Mouse (Mus musculus) testis, postnatal 14 days (tissue): Measurements from ENCODE around the gene Srpk2.
"Not testable (repeated sequence)": the region's sequence is repeated elsewhere in the genome, so short reads cannot be mapped to it uniquely, and the experiment has no call there.

Experiments
- DNase-seq: peaks from one replicate; pipeline ENCODE4 v3.0.0; 2021; ENCODE audit warnings: low spot score

Gene Srpk2

DNA sequence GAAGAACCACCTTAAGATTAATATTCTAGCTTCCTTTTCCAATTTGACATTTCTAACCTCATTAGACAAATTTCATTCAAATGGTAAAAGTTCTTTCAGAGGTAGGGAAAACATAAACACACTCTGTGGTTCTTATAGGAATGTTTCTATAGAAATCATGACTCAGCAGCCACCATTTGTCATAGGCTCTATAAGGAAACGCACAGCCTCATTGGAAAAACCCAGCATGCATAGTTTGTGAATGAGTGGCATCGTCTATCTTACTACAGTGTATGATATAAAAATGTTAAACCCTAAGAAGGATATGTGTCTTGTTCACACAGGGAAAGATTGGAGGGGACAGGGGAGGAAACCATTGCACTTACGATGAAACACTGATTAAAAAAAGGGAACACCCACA is 178.8 kb downstream of the Srpk2 start:
- no peak for DNase-seq

DNA sequence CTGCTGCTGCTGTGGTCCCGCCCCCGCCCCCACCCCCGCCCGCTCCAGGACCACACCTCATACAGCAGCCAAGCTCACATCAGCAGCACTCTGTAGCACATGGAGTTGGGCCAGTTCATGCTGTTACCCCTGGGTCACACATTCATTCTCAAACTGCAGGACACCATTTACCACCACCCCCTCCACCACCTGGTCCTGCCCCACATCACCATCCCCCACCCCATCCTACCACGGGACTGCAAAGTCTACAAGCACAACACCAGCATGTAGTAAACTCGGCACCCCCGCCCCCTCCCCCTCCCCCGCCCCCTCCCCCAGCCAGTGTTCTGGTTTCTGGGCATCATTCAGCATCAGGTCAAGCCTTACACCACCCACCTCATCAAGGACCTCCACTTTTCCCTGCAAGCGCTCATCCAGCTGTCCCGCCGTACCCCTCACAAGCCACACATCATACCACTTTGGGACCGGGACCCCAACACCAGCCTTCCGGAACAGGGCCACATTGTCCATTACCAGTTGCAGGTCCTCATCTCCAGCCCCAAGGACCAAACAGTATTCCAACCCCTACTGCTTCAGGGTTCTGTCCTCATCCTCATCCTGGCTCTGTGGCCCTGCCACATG is 182.0 kb downstream of the Srpk2 start:
- DNase-seq = no peak

DNA sequence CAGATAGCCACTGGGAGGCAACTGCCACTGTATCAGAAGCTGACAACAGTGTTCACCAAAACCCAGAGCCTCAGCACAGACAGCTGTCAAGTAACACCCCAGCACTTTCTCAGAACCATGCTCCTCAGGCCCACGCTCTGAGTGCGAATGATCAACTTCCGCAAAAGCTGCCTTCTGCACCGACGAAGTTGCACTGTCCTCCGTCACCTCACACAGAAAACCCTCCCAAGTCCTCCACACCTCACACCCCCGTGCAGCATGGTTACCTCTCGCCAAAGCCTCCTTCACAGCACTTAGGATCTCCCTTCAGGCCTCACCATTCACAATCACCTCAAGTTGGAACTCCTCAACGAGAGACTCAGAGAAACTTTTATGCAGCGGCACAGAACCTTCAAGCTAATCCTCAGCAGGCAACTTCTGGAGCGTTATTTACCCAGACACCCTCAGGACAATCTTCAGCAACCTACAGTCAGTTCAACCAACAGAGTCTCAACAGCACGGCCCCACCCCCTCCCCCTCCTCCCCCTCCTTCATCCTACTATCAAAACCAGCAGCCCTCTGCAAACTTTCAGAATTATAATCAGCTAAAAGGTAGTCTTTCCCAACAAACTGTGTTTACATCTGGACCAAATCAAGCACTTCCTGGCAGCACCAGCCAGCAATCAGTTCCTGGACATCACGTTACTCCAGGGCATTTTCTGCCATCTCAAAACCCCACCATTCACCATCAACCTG is 182.7 kb downstream of the Srpk2 start:
- no peak for DNase-seq

DNA sequence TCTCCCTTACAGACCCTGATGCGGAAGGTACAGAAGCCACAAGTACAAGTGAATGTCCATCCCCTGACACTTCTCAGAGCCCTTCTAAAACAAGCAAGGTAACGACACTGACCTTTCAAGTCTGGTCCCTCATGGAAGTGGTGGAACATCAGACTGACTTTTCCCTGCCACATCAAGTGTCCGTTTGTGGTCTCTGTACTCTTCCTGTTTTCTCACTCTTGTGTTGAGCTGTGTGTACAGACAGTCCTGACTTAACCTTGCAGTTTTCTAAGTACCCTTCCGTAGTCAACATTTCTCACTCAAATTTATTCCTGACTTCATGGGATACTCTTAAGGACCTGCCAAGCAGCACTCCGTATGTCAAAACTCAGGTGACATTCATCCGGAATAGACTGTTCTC is 183.7 kb downstream of the Srpk2 start:
- no peak for DNase-seq

DNA sequence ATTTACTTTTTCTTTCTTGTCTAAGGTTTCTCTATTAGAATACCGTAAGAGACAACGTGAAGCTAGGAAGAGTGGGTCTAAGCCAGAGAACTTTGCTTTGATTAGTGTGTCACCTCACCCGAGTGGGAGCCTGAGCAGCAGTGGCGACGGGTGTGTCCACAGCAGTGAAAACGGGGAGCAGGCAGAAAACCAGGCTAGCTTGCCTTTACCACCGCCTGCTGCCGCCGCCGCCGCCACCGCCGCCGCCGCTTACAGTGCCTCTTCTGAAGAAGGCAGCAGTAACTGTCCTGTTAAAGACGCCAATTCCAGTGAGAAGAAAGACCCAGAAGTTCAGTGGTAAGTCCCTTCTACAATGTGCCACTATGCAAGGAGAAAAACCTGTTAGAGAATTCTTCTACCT is 185.2 kb downstream of the Srpk2 start:
- DNase-seq = no peak

DNA sequence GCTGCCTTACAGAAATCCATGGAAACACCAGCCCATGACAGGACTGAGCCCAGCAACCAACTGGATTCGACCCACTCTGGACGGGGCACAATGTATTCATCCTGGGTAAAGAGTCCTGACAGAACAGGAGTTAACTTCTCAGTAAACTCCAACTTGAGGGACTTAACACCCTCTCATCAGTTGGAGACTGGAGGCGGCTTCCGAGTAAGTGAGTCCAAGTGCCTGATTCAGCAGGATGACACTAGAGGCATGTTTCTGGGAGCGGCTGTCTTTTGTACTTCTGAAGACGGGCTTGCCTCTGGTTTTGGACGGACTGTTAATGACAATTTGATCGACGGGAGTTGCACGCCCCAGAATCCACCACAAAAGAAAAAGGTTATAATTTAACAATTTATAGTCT is 186.5 kb downstream of the Srpk2 start:
- DNase-seq = no peak

DNA sequence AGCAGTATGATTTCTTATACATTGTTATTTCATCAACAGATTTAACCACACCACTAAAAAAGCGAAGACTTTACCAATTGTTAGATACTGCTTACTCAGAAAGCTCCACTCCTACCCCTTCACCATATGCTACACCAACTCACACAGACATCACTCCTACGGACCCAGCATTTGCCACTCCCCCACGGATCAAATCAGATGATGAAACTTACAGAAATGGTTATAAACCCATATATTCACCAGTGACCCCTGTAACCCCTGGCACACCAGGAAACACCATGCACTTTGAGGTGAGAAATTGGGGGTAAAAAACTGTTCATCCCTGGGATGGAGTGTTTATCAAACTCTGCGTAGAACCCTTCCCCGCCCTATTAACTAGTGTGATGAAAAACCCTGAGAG is 187.5 kb downstream of the Srpk2 start:
- DNase-seq = no peak

DNA sequence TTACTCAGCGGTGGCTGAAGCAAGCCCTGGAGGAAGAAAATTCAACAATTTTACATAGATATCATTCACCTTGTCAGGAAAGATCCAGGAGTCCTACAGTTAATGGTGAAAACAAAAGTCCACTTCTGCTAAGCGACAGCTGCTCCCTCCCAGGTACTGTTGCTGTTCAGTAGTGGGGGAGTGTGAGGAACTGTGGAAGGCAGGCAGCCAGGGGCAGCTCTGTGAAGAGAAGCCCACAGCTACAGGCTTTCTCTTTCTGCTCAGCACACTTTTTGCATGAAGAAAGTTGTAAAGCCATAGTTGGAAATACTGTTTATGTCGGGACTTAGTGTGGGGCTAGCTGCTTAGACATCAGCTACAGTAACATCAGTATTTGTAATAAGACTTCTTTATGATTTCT is 188.0 kb downstream of the Srpk2 start:
- no peak for DNase-seq

DNA sequence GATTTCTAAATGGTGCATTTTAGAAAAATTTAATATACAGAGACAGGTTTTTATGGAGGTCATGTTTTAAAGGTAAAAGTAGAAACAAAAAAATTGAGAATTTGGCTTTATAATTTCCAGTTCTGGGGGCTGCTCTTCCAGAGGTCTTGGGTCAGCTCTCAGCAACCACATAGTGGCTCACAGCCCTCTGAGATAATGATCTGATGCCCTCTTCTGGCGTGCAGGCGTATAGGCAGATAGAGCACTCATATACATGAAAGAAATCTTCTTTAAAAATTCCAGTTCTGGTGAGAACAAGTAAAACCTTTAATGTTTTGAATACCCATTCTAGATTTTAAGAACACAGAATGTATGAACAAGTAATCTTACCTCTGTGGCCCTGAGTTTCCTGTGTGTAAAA is 193.6 kb downstream of the Srpk2 start:
- DNase-seq = no peak

DNA sequence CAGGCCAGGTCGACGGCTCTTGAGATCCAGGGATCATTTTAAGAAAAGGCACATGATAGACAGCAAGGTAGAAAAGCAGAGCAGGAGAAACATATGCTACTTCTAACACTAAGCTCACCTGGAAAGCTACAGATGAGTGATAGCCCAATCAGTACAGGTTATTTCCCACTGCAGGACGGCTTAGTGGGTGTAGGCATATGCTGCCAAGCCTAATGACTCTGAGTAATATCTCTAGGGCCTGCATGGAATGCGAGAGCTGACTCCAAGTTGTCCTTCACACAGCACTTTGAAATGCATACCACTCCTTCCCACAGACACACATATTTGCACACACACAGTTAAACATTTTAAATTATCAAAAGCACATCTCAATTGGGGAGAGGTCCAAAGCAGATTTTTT is 195.2 kb downstream of the Srpk2 start:
- DNase-seq = no peak

DNA sequence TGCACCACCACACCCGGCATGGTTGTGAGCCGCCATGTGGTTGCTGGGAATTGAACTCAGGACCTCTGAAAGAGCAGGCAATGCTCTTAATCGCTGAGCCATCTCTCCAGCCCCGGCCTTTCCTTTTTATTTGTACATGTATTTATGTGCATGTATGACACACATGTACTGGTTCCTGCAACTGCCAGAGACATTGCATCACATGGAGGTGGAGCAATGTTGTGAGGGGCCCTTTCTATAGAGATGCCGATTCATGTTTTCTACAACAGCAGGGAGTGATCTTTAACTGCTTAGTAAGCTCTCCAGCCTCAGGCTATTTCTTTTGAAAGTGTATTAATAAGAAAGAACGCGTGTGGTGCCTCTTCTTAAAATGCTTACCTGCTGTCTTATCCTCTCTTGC is 200.6 kb downstream of the Srpk2 start:
- no peak for DNase-seq

DNA sequence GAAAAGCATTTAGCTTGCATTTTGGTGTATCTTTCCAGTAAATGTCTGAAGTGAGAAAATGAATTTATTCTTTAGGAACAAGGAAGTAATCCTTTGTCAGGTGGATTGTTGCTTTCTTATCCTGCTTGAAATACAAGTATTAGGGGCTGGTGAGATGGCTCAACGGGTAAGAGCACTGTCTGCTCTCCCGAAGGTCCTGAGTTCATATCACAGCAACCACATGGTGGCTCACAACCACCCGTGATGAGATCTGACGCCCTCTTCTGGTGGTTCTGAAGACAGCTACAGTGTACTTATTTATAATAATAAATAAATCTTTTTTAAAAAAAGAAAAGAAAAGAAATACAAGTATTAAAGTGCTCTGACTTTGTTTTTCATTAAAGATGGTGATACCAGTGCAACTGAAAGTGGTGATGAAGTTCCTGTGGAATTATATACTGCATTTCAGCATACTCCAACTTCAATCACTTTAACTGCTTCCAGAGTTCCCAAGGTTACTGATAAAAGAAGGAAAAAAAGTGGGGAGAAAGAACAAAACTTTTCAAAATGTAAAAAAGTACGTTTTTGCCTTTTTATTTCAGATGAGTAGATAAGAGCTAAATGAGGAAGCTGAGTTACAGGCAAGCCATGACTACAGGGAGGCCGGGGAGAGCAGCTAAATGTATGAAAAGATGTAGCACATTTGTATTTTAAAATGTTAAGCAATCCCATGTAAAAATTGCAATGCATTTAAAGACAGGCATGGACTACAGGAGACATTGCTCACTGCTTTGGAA is 211.1 kb downstream of the Srpk2 start:
- no peak for DNase-seq

DNA sequence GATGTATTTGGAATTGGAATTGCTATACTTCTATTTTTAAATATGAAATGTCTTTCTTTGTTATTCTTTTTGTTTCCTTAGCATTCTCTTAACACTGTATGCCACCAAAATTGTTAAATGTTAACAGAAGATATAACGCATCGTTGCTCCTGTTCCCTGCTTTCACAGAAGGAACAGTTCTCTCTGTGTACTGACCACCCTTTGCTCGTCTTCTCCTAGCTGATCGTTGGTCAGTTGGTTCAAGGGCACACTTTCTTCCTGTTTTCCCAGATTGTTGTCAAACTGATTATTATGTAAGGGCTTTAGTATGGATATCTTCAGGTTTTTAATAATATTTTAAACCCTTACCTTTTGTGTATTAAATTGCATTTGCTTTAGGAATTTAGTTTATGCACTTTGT is 217.9 kb downstream of the Srpk2 start:
- no peak for DNase-seq

DNA sequence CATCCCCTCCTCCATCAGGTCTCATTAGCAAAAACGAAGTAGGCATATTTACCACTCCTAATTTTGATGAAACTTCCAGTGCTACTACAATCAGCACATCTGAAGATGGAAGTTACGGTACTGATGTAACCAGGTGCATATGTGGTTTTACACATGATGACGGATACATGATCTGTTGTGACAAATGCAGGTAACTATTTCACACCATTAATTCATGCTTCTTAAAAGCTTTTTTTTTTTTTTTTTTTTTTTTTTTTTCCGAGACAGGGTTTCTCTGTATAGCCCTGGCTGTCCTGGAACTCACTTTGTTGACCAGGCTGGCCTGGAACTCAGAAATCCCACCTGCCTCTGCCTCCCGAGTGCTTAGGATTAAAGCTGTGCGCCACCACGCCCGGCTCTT is 219.7 kb downstream of the Srpk2 start:
- DNase-seq = no peak

DNA sequence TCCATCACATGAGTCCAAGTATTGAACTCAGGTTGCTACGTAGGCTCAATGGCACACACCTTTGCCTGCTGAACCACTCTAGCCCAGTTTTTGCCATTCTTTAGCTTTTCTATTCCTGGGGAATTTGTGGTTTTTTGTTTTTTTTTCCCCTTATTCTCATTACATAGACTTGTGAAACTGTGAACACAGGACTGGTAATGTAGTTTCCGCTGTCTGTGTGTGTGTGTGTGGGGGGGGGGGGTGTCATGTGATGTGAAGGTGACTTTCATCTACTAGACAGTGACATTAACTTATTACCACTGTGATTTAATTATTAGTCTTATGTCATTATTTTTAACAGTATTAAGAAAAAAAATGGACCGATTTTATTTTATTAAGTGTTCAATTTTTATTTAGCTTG is 220.2 kb downstream of the Srpk2 start:
- DNase-seq = no peak

DNA sequence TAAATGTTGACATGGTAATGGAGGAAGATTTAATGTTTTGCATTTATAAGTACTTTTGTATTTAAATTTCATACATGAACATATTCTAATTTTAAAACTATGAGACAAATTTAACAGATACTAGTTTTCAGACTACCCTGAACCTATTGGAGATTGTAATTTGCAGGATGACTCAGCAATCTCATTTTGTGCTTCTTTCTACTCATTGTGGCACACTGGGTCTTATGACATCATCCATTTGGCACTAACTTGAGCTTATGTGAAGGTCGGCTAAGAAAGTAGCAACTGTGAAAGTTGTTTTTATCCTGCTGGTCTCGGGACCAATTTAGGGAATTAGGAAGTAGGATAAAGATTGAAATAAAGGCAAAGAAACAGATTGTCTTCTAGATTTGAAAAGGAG is 222.7 kb downstream of the Srpk2 start:
- peak; percentile 18 for DNase-seq

DNA sequence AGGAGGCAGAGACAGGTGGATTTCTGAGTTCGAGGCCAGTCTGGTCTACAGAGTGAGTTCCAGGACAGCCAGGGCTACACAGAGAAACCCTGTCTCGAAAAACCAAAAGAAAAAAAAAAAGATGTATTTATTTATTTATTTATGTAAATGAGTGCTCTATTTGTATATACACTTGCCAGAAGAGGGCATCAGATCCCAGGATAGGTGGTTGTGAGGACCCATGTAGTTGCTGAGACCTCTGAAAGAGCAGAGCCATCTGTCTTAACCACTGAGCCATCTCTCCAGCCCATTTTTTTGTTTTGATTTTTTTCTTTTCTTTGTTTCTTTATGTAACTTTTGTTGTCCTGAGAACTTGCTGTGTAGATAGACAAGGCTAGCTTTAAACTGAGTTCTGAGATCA is 230.9 kb downstream of the Srpk2 start:
- DNase-seq = not testable (repeated sequence)
